Mouse (Mus musculus): ENCODE results near the gene C130074G19Rik. TPM values are rescaled to one million over a fixed set of nuclear protein-coding genes. Genes with fewer than 3 reads are reported as not detected.

C130074G19Rik gene
- total and polyA plus RNA-seq, 3 experiments: not detected

- H3K27ac ChIP-seq (ENCODE audit: control insufficient read depth, low read depth, low read length): no peak overlapping the region
These were observed 12.2 kb downstream of the C130074G19Rik start for GRCm38 (mm10) chr1:184870646-184871385.

GRCm38 (mm10) chr1:184869939-184870565, 13.0 kb downstream of the C130074G19Rik start:
- no peak overlapping the region for H3K27ac ChIP-seq (ENCODE audit: control insufficient read depth, low read depth, low read length)
- H3K36me3 ChIP-seq (ENCODE audit: control insufficient read depth in 1 of 2, insufficient read depth in 2 of 2, low read length in 2 of 2): no peaks in the 10 kb centered on the region

More at GRCm38 (mm10) chr1:184870646-184871385, 12.2 kb downstream of the C130074G19Rik start:
- H3K4me1 ChIP-seq (ENCODE audit: control insufficient read depth in 1 of 2, insufficient read depth in 2 of 2, low read length in 2 of 2): no peaks in the 10 kb centered on the region
- no peak overlapping the region for H3K4me3 ChIP-seq (ENCODE audit: control insufficient read depth in 1 of 2, insufficient read depth in 1 of 2, low read depth in 2 of 2, low read length in 2 of 2)
- no peak overlapping the region for H3K9ac ChIP-seq (ENCODE audit: control insufficient read depth, low read depth, low read length, poor library complexity, severe bottlenecking)
- no peak for DNase-seq (ENCODE audit: low read depth, low spot score)
- H3K79me2 ChIP-seq (ENCODE audit: control insufficient read depth, insufficient read depth, low read length, poor library complexity): no peaks in the 10 kb centered on the region
- no peaks in the 10 kb centered on the region for H3K36me3 ChIP-seq (ENCODE audit: control insufficient read depth in 1 of 2, insufficient read depth in 2 of 2, low read length in 2 of 2)
- TF ChIP-seq CTCF (IDR thresholded peaks at IDR 0.05 in 2 of 3, conservative IDR thresholded peaks at IDR 0.05 in 1 of 3; ENCODE audit: control insufficient read depth in 1 of 3, insufficient read depth in 1 of 3, low read depth in 2 of 3, low read length in 3 of 3, poor library complexity in 1 of 3, severe bottlenecking in 1 of 3) (no peak), ETS1 (IDR thresholded peaks at IDR 0.05; ENCODE audit: low read depth, low read length) (no peak), POLR2AphosphoS2 (IDR thresholded peaks at IDR 0.05; ENCODE audit: low read length) (no peak), KAT2A (conservative IDR thresholded peaks at IDR 0.05; ENCODE audit: low read depth, low read length) (no peak), ZNF384 (IDR thresholded peaks at IDR 0.05; ENCODE audit: low read depth, low read length) (no peak), MYB (IDR thresholded peaks at IDR 0.05; ENCODE audit: low read depth, low read length) (no peak), CHD2 (IDR thresholded peaks at IDR 0.05; ENCODE audit: low read length) (no peak), POLR2A (IDR thresholded peaks at IDR 0.05; ENCODE audit: control insufficient read depth in 1 of 2, insufficient read depth in 1 of 2, low read depth in 1 of 2, low read length in 2 of 2, poor library complexity in 1 of 2) (no peak), MAFK (IDR thresholded peaks at IDR 0.05; ENCODE audit: borderline replicate concordance, low read depth, low read length) (no peak), NELFE (IDR thresholded peaks at IDR 0.05; ENCODE audit: low read depth, low read length) (no peak), MXI1 (IDR thresholded peaks at IDR 0.05; ENCODE audit: low read depth, low read length) (no peak), TAL1 (IDR thresholded peaks at IDR 0.05; ENCODE audit: low read length) (no peak), EP300 (IDR thresholded peaks at IDR 0.05; ENCODE audit: low read depth in 1 of 2, low read length in 2 of 2) (no peak), E2F4 (IDR thresholded peaks at IDR 0.05; ENCODE audit: borderline replicate concordance, low read depth, low read length) (no peak), USF1 (IDR thresholded peaks at IDR 0.05; ENCODE audit: low read depth, low read length) (no peak), NRF1 (IDR thresholded peaks at IDR 0.05; ENCODE audit: insufficient read depth, low read depth, low read length, poor library complexity, severe bottlenecking) (no peak)
- peaks cover 0 to 12% of the 10 kb centered on the region in 2 experiments; a peak in 3 of 4 replicates for H3K27me3 ChIP-seq (ENCODE audit: control insufficient read depth in 1 of 2, insufficient read depth in 2 of 2, low read length in 2 of 2)
- H3K9me3 ChIP-seq (replicated peaks; ENCODE audit: insufficient read depth, low read length): no peaks in the 10 kb centered on the region

More at GRCm38 (mm10) chr1:184869939-184870565, 13.0 kb downstream of the C130074G19Rik start:
- H3K27me3 ChIP-seq (ENCODE audit: control insufficient read depth in 1 of 2, insufficient read depth in 2 of 2, low read length in 2 of 2): peaks cover 0 to 12% of the 10 kb centered on the region in 2 experiments; a peak in 3 of 4 replicates
- no peaks in the 10 kb centered on the region for H3K79me2 ChIP-seq (ENCODE audit: control insufficient read depth, insufficient read depth, low read length, poor library complexity)
- H3K9ac ChIP-seq (ENCODE audit: control insufficient read depth, low read depth, low read length, poor library complexity, severe bottlenecking): no peak overlapping the region
- peak; percentile 6 for DNase-seq (ENCODE audit: low read depth, low spot score)
- H3K4me3 ChIP-seq (ENCODE audit: control insufficient read depth in 1 of 2, insufficient read depth in 1 of 2, low read depth in 2 of 2, low read length in 2 of 2): no peak overlapping the region
- H3K9me3 ChIP-seq (replicated peaks; ENCODE audit: insufficient read depth, low read length): no peaks in the 10 kb centered on the region
- H3K4me1 ChIP-seq (ENCODE audit: control insufficient read depth in 1 of 2, insufficient read depth in 2 of 2, low read length in 2 of 2): no peaks in the 10 kb centered on the region
- TF ChIP-seq POLR2A (IDR thresholded peaks at IDR 0.05; ENCODE audit: control insufficient read depth in 1 of 2, insufficient read depth in 1 of 2, low read depth in 1 of 2, low read length in 2 of 2, poor library complexity in 1 of 2) (no peak), JUND (IDR thresholded peaks at IDR 0.05; ENCODE audit: low read depth, low read length) (no peak), POLR2AphosphoS2 (IDR thresholded peaks at IDR 0.05; ENCODE audit: low read length) (no peak), CTCF (IDR thresholded peaks at IDR 0.05 in 2 of 3, conservative IDR thresholded peaks at IDR 0.05 in 1 of 3; ENCODE audit: control insufficient read depth in 1 of 3, insufficient read depth in 1 of 3, low read depth in 2 of 3, low read length in 3 of 3, poor library complexity in 1 of 3, severe bottlenecking in 1 of 3) (no peak), POLR2AphosphoS5 (IDR thresholded peaks at IDR 0.05; ENCODE audit: borderline replicate concordance, low read depth, low read length) (no peak), RCOR1 (IDR thresholded peaks at IDR 0.05; ENCODE audit: low read depth, low read length) (no peak), EP300 (IDR thresholded peaks at IDR 0.05; ENCODE audit: low read depth in 1 of 2, low read length in 2 of 2) (no peak), KAT2A (conservative IDR thresholded peaks at IDR 0.05; ENCODE audit: low read depth, low read length) (no peak), TBP (IDR thresholded peaks at IDR 0.05; ENCODE audit: low read depth, low read length) (no peak), USF2 (IDR thresholded peaks at IDR 0.05; ENCODE audit: borderline replicate concordance in 1 of 2, insufficient read depth in 1 of 2, low read depth in 1 of 2, low read length in 2 of 2) (no peak)

All from MEL (cell line).